Mouse (Mus musculus) NIH3T3 (cell line): Measurements from ENCODE around the gene Mogat1.
"Not testable (repeated sequence)": the region's sequence is repeated elsewhere in the genome, so short reads cannot be mapped to it uniquely, and the experiment has no call there.

Source experiments
- DNase-seq: peaks from one replicate; pipeline ENCODE4 v3.0.0-alpha.2; 2012; ENCODE audit warnings: low read depth

The Mogat1 gene

DNA sequence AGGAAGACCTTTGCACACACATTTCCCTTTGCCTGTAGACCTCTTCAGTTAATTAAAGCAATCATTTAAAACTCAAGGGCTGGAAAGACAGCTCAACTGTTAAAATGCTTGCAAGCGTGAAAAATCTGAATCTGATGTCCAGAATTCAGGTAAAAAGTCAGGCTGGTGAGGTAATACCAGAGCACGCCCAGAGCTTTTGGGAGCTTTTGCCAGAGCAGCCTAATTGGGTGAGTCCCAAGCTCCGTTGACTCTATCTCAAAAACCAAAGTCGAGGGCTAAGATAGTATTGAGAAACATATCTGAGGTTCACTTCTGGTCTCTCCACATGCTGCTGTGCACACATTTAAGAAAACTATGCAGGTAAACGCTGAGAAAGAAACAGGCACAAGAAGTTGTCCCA, at the start of gene Mogat1:
Mogat1 (plus strand) TSS at position 130 of the 400 bp plus-strand sequence.
- no peak for DNase-seq

DNA sequence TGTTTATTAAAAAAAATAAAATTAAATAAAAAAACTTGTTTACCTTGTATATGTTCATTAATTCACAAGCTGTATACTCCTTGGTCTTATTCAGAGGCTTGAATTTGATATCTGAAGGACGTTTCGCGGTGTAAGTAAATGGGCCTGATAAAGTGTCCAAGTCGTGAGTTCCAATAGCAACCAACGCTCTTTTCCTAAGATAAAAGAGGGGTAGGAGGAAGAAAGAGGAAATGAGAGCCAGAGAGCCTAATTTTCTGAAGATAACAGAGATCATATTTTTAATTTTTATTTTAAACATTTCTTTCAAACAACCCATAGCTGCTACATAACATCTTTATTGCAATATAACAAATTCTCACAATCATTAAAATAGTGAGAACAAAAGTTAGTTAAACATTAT, 38.4 kb upstream of the Mogat1 start:
- DNase-seq, result no peak

DNA sequence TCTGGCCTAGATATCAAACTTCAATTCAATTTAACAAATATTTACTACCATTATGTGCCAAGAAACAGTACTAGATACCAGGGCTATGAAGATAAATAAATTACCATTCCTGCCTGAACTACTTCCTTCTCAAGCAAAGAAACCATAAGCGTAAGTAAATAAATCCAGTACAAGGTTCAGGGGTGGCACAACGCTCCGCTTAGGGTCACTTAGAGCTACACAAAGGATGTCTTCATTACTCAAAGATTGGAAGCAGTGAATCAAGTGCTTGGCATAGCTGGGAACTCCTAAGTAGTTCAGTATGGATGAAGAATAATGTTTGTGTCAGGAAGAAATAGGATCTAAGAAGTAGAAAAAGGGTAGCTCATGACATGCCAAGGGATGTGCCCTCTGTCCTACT, 27.4 kb upstream of the Mogat1 start:
- no peak for DNase-seq

DNA sequence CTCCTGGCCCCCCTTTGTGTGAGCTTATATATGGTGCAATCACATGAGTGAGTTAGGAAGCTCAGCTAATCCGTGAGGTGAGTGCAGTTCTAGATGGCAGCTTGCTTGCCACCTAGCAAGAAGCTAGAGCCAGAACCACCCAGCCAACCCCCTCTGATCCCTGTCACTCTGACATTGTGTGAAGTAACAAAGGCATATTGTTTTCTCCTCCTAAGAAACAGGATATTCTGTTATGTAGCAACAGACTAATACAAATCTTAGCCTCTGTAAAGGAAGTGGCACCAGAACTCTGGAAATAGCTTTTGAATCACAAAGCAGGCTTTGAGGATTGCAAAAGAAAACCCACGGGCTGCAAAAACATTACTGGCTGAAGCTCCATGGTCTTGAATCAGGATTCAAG, 26.4 kb upstream of the Mogat1 start:
- DNase-seq, result peak; percentile 18

DNA sequence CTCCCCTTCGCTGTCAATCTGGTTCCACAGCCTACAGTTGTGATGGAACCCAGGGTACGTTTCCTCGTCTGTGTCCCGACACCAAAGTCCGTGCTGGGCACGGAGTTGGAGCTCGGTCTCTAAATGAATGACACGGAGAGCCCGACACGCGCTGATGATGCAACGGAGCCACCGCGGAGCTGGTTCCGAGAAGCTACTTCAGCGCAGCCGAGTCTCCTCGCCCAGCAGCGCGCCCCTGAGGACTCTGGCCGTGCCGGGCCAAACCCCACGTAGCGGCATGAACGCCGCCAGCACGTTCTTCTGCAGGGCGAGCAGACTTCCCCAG, 22.4 kb upstream of the Mogat1 start:
- no peak for DNase-seq

DNA sequence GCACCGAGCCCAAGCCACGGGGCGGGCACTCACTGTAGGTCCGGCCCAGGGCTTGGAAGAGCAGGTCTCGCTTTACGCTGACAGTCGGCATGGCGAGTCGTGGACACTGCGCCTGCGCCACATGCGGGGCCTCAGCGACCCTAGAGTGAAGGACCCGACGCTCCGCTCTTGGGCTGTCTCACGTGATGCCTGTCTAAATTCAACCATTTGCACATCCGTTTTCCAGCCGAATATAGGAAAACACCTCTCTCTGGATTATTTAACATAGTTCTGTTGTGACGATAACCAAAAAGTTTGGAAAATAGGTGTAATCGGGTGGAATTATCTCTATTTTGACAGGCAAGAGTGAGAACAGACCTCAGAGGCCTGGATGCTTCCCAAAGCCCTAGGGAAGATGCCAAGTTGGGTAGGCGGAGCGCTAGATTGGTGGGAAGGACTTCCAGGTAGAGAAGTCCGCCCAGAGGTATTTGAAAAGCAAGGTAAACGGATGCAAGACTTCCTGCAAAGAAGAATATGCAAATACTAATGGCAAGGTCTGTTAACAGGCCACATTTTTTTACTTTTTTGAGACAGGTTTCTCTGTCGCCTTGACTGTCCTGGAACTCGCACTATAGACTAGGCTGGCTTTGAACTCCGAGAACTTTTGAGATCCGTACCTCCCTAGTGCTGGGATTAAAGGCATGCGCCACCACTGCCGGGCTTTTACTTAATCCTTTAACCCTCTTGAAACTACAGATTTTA, 21.9 kb upstream of the Mogat1 start, which contains the start of gene Farsb:
Farsb (minus strand) TSS at position 146 of the 741 bp plus-strand sequence.
- peak; percentile 97 for DNase-seq

DNA sequence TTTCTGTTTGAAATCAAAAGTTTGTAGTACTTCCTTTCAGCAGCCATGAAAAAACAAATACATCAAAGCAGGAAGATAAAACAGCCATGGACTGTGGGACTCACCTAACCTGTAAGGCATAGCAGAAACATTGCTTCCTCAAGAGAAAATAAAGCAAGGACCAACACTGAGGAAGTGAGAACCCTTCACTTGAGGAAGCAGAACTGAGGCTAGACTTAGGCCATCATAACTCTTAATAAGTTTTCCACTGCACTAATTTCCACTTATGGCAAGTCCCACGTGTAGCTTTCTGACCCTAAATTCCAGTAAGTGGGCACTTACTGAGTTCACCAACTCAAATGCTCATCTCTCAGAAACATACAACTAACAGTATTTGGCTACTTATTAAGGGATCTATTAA, 20.6 kb upstream of the Mogat1 start:
- no peak for DNase-seq

DNA sequence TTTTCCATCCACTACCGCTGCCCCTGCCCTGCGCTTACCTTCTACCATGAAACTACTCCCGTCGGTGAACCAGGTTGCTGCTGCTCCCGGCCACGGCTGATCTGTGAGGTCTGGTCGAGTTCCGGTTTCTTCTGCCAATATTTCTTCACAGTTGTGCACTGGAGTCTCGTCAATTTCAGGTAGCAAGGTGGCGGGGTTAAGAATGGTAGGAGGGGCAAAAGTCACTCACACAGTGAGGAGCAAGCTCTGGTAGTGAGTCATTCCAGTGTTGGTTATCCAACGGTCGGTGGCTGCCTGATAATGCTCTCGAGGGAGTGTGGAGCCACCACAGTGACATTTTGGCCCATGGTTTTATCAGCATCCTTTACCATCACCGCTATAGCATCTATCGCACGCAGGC, 9.8 kb upstream of the Mogat1 start:
- DNase-seq, result no peak

DNA sequence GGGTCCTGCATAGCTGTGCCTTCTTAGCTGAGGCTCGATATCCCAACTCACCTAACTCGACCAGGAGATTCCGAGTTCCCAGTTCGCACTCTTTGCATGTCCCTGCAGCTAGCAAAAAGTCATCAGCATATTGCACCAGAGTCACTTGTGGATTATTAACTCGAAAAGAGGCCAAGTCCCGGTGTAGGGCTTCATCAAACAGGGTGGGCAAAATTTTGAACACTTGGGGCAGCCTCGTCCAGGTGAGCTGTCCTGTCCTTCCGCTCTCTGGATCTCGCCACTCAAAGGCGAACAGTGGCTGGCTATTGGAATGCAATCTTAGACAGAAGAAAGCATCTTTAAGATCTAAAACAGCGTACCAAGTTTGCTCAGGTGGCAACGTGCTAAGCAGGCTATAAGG, 8.9 kb upstream of the Mogat1 start:
- DNase-seq, result not testable (repeated sequence)

DNA sequence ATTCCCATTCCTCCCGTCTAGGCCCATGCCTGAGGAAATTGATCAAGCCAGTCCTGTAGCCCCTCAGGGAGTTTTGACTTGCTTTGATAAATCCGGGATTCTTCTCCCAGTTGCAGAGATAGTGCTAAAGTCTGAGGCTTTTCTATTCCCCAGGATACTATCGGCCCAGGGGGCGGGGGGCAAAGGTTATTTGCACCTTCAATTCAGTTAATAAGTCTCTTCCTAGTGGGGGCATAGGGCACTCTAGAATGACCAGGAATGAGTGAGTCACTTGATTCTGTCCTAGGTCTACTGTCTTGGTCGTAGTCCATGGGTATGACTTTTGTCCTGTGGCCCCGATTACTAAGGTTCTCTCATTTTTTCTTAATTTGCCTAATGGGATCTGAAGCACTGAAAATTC, 8.3 kb upstream of the Mogat1 start:
- no peak for DNase-seq

DNA sequence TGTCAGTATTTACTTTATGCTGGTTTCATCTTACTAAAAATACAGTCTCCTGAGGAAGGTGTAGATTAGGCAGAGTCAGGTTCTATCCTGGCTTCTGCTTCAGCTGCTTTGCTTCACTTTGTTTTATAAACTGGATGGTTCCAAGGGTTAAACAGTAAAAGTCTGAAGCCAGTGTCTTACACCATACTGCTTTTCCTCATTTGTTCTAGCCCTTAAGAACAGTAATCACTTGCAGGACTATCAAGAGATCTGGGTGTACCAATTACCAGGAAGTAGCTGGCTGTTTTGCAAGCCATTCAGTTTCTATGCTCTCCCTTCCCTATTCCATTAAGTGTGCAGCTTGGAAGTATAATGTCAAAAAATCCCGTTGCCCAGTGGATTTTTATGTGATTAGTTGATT, 3.7 kb upstream of the Mogat1 start:
- DNase-seq, result no peak

DNA sequence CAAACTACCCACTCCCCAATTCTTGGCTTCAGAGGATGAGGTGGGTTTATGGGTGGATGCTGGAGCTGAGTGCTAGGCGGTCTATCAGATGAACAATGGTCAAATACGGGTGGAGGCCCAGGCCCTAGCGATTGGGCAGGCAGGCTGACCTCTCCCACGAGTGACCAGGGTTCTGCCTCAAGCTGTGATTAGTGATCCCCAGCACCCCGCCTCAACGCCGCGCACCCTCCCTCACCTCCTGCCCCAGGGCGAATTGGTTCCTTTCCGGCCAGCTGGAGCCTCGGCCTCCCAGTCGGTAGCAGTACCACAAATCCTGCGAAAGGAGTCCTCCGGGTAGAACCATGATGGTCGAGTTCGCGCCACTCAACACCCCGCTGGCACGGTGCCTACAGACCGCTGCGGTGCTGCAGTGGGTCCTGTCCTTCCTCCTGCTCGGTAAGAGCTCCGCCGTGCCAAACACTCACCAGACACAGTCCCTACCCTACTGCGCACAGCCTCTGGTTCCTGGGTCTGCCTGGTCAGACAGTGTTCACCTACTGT, 900 bp downstream of the Mogat1 start, which contains the start of gene BC035947:
BC035947 (minus strand) TSS at position 538 of the 540 bp plus-strand sequence.
- no peak for DNase-seq

DNA sequence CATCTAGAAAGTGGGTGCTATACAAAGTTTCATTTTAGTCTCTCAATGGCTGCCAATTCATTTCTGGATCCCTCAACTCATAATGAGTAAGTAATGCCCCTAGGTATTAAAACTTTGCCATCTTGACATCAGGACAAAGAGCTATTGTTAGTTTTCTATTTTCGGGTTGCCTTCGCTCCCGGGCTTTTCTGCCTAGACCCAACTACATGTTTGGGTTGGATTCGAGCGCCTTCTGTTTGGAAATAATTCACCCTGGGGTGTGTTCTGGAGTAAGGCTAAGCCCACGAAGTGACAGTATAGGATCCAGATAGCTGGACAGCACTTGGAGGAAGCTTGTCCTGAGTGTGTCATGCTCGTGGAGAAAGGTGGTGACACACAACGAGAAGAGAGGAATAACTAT, 2.0 kb downstream of the Mogat1 start:
- no peak for DNase-seq

DNA sequence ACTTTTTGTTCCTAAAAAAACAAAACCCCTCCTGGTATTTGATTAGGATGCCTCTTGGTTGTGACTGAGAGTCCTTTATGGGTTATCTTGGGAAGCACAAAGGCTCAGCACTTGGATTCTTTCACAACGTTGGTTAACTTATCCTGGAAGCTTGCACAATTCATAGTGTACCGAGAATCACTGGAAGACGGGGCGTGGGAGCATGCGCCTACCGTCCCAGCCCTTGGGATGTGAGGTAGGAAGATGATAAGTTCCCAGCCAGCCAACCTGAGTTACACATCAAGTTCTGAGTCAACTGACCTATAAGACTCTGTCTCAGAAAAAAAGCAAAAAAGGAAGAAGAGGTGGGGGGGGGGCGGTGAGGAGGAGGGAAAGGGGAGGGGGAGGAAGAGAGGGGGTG, 8.1 kb downstream of the Mogat1 start:
- DNase-seq, result no peak

DNA sequence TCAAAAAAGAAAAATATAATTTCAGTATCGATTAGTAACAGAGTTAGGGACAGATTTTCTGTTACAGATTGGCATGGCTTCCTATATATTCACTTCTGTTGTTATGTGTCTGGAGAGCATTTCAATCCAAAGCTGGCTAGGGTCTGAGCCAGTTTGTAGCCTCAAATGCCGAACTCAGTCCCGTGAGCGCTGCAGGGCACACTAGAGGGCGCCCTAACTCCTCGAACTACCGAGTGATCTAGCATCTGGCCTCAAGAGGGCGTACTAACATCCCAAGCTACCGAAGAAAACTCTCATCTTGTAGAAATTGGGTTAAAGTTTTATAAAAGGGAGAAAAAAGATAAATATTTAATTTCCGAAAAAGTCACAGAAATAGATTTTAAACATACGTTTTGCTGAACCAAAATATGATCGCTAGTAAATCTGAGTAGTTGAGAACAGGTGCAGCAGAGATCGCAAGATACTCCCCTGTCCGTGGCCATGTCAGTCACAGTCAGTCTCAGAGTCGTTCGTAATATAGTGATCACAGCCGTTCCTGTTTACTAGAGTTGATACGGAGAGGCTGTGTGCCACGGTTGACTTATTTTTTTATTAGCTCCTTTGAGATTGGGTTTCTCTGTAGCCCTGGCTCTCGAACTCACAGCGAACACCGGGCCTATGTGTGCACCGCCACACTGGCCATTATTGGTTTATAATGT, 14.5 kb downstream of the Mogat1 start:
- peak; percentile 80 for DNase-seq

DNA sequence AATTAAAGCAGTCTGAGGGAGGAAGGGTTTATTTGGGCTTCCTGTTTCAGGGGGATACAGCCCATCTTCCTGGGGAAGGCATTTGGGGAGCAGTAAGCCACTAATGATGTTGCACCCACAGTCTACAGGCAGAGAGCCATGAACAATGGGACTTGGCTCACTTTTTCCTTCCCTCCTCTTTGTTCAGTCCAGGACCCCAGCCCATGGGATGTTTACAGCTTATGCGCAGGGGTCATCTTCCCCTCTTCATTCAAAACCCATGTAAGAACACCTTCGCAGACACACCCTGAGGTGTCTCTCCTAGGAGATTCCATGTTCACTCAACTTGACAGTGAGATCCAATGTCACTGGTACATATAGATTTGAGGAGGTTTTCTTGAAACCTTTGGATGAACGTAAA, 17.6 kb downstream of the Mogat1 start:
- DNase-seq, result no peak

DNA sequence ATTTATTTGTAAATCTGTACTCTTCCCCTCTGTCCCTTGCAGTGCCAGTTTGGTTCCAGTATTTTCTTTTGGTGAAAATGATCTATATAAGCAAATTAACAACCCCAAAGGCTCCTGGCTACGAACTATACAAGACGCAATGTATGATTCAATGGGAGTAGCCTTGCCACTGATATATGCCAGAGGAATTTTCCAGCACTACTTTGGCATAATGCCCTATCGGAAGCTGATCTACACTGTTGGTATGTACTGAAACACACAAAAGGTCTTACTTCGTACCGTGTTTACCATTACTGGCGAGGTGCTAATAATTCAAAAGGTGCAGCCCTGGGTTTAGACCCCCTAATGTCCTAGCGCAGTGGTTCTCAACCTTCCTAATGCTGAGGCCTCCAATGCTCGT, 18.2 kb downstream of the Mogat1 start:
- DNase-seq, result peak; percentile 66

DNA sequence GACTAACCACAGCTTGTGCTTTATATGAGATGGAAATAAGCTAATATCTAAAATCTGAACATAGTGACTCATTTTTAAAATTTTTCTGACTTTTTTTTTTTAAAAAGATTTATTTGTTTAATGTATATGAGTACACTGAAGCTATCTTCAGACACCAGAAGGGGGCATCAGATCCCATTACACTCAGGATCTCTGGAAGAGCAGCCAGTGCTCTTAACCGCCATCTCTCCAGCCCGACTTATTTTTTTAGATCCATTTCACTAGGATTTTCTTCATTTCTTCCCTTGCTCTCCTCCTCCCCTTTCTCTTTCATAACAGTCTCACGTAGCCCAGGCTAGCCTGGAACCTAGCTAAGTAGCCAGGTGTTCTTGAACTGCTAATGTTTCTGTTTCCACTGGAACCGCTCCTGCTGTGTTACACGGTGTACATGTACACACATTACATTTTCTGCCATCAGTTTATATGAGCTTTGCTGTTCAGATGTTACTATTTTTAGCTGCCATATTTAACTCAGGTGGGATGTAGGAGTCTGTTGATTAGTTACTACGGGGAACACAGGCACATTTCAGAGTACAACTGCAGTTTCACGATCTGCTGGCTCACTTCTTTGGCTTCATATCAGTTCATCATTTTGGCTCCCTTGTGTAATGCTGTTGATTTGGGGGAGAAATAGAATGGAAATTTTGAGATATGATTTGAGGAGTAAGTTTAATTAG, 19.9 kb downstream of the Mogat1 start:
- peak; percentile 68 for DNase-seq

DNA sequence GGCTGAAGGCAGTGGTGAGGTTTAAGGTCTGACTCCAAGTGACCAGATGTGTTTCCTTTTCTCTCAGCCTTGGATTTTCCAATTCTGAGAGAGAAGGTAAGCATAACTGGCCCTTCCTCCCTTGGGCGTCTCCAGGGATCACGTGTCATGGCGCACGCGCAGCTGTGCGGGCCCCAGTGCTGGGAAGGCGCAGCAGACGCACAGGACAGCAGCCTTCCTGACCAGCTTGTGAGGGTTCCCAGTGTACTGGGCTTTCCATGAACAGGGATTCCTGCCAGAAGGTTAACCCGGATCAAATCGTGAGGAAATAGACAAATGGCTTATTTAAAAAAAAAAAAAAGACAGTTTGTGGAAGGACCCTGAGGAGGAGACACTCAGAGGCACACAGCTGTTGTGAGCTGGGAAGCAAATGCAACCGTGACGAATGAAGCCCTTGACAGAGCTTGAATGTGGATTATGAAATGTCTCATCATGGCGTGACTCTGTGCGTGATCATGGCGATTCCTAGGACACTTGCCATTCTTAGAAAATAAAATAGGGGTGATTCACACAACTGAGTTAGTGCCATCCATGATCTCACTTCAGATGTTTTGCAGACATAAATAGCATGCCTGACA, 21.5 kb downstream of the Mogat1 start:
- peak; percentile 55 for DNase-seq

DNA sequence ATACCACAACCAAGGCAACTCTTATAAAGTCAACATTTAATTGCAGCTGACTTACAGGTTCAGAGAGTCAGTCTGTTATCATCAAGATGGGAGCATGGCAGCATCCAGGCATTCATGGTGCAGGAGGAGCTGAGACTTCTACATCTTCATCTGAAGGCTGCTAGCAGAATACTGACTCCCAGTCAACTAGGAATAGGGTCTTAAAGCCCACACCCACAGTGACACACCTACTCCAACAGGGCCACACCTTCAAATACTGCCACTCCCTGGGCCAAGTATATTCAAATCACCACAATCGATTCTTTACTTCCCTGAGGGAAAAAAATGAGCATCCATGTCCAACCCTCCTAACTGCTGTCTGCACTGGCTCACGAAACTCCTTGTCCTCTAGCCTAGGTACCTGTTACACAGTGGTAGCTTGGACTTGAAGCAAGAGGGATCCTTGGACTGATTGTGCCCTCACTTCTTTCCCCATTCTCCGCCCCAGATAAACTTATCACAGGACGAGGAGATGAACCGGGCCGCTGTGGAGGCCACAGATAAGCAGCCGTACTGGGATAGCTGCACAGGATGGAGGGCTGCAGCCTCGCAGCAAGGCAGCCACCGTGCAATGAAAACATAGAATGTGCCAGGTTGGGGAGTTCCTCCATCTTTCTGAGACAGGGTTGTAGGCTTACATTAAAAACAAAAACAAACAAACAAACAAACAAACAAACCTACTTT, 23.8 kb downstream of the Mogat1 start:
- no peak for DNase-seq

DNA sequence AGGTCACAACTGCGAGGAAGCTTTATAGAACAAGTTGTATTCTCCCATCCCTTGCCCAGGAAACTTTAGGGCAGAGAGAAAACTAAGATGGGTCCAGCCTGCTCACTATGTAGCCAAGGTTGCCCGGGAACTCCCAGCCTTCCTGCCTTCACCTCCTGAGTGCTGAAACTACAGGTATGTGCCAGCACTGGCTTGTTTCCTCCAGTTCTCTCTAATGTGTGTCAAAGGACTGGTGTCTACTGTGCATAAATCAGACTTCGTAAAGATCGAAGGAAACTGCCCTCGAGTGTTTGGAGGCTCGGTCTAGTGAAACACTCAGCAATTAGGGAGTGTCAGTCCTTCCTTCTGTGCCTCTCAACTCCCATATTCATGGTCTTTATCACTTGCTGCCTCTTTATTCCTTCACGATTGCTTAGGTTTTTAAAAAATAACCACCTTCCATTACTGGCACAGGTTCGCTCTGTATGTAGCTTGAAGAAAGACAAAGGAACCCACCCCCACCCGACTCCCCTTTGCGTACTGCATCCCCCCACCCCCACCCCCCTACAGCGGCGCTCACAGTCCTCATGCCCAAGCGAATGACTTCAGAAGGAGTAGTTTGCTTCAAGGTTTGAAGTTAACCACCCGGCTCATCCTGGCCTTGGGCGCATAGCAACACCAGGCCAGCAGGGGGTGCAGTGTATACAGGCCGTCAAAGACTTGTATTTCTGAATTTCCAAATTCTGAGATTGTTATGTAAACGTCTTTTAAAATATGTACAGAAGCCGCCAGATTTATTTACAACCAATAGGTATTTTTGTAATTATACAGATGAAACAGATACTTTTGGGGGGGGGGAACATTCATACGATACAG, 25.7 kb downstream of the Mogat1 start:
- peak; percentile 90 for DNase-seq
